Mouse (Mus musculus): ENCODE data around the gene B9d1. TPM values are rescaled to one million over a fixed set of nuclear protein-coding genes. Genes with fewer than 3 reads are reported as not detected.

B9d1 gene
- polyA plus RNA-seq, 1 experiment from 2014 or later, result 45.8 TPM

Other genes with a start within 250 kb of the B9d1 start
- gene Aldh3a2, start 237.7 kb upstream of the B9d1 start, polyA plus RNA-seq (2014; fragmentation: Nextera tagmentation; extraction: Ambion mirVana), result 21.4 and 23.4 TPM in 2 replicates
- not detected in 2 replicates for gene Slc47a2, start 162.3 kb upstream of the B9d1 start, polyA plus RNA-seq (2014; fragmentation: Nextera tagmentation; extraction: Ambion mirVana)
- 0.08 TPM in 1 of 2 replicates, not detected in the other for gene Slc47a1, start 126.8 kb upstream of the B9d1 start, polyA plus RNA-seq (2014; fragmentation: Nextera tagmentation; extraction: Ambion mirVana)
- 1.4 and 1.5 TPM in 2 replicates for gene Rnf112, start 51.0 kb upstream of the B9d1 start, polyA plus RNA-seq (2014; fragmentation: Nextera tagmentation; extraction: Ambion mirVana)
- gene Mfap4, start 19.7 kb upstream of the B9d1 start, polyA plus RNA-seq (2014; fragmentation: Nextera tagmentation; extraction: Ambion mirVana), result 119 and 127 TPM in 2 replicates
- gene Mapk7, start 10.7 kb upstream of the B9d1 start, polyA plus RNA-seq (2014; fragmentation: Nextera tagmentation; extraction: Ambion mirVana), result 70.1 and 76.7 TPM in 2 replicates
- gene Epn2, start 74.5 kb downstream of the B9d1 start, polyA plus RNA-seq (2014; fragmentation: Nextera tagmentation; extraction: Ambion mirVana), result 31.4 and 35.0 TPM in 2 replicates
- 6.6 and 8.5 TPM in 2 replicates for gene Grap, start 148.1 kb downstream of the B9d1 start, polyA plus RNA-seq (2014; fragmentation: Nextera tagmentation; extraction: Ambion mirVana)
- 0.49 and 0.78 TPM in 2 replicates for gene Fam83g, start 178.9 kb downstream of the B9d1 start, polyA plus RNA-seq (2014; fragmentation: Nextera tagmentation; extraction: Ambion mirVana)
- gene Slc5a10, start 215.7 kb downstream of the B9d1 start, polyA plus RNA-seq (2014; fragmentation: Nextera tagmentation; extraction: Ambion mirVana), result not detected in 2 replicates